In genomic region chr11:52523191-52523590, GRCm38 (mm10) we compare ENCODE assay signal across 23 mouse cellular contexts.
DNase-seq lines count a peak whose midpoint lies in the region; ATAC-seq lines count a peak whose summit lies in the region.
"Had no signal": no experiment of that assay in that cellular context is flagged by ENCODE, and none has a peak within 500 bp of the region (broad histone marks: within the 10 kb centered on the region; RNA-seq: fewer than 3 reads in every experiment).

No protein-coding gene starts in this region.

- H3K4me3 ChIP-seq in heart, embryonic 10.5 days: no peak overlapping the region
- H3K4me3 ChIP-seq in megakaryocyte, embryonic 14.5 days (replicated peaks): peak overlapping the region; percentile 70
- H3K4me3 ChIP-seq: embryonic facial prominence, embryonic 10.5 days; embryonic facial prominence, embryonic 13.5 days; erythroblast, embryonic 14.5 days; forebrain, embryonic 12.5 days; heart, adult 2 months; hindbrain, embryonic 10.5 days; hindbrain, embryonic 13.5 days; intestine, embryonic 15.5 days had no signal

- H3K36me3 ChIP-seq in heart, embryonic 10.5 days: no peaks in the 10 kb centered on the region
- no peaks in the 10 kb centered on the region for H3K36me3 ChIP-seq in megakaryocyte, embryonic 14.5 days (replicated peaks; ENCODE audit: low read length)
- H3K36me3 ChIP-seq: embryonic facial prominence, embryonic 10.5 days; embryonic facial prominence, embryonic 13.5 days; forebrain, embryonic 12.5 days; hindbrain, embryonic 10.5 days; hindbrain, embryonic 13.5 days; intestine, embryonic 15.5 days had no signal

- 0 out of 2 replicates have a peak overlapping the region, but pooled peaks have one; percentile 52 for H3K27ac ChIP-seq in heart, embryonic 10.5 days
- H3K27ac ChIP-seq: embryonic facial prominence, embryonic 10.5 days; embryonic facial prominence, embryonic 13.5 days; forebrain, embryonic 12.5 days; heart, adult 2 months; hindbrain, embryonic 10.5 days; hindbrain, embryonic 13.5 days; intestine, embryonic 15.5 days had no signal

- no peak for ATAC-seq in megakaryocyte, adult 5-6 weeks (ENCODE audit: poor library complexity, severe bottlenecking)
- peak; percentile 34; the same call in 1 of the 2 replicates for ATAC-seq in megakaryocyte progenitor cell, adult 5-6 weeks (replicated peaks; ENCODE audit: poor library complexity)
- ATAC-seq: hindbrain, embryonic 16.5 days; intestine, embryonic 15.5 days; Patski had no signal

- 47% methylated on average over 4 of the region's 4 CpGs for WGBS in heart, embryonic 10.5 days

- intact Hi-C loops in heart, postnatal 36 days (cut with DNase I): loop anchor here (5.0 to 10.0 kb wide), 3 partner anchors 244 to 732 kb away; no protein-coding TSS in a partner anchor

- DNase-seq in heart, embryonic 10.5 days (ENCODE audit: low spot score): no peak
- no peak for DNase-seq in heart, postnatal 36 days
- peak; percentile 73 for DNase-seq in MEL-GATA-1-ER (ENCODE audit: extremely low read depth, low read depth)
- no peak for DNase-seq in right cerebral cortex, postnatal 4 days
- DNase-seq: adrenal gland, postnatal 10 days; adrenal gland, postnatal 36 days; cerebellum, adult 18-20 months; cerebellum, adult 9-10 months; gastrocnemius, postnatal 10 days; gastrocnemius, postnatal 36 days; heart, adult 2 months had no signal

- H3K9me3 ChIP-seq in heart, embryonic 10.5 days: no peaks in the 10 kb centered on the region
- no peaks in the 10 kb centered on the region for H3K9me3 ChIP-seq in megakaryocyte, embryonic 14.5 days
- H3K9me3 ChIP-seq: embryonic facial prominence, embryonic 10.5 days; embryonic facial prominence, embryonic 13.5 days; forebrain, embryonic 12.5 days; hindbrain, embryonic 10.5 days; hindbrain, embryonic 13.5 days; intestine, embryonic 15.5 days had no signal

- peaks cover 10% of the 10 kb centered on the region; the same call in 1 of the 2 replicates for H3K4me1 ChIP-seq in heart, embryonic 10.5 days
- peaks cover 75% of the 10 kb centered on the region for H3K4me1 ChIP-seq in megakaryocyte, embryonic 14.5 days
- H3K4me1 ChIP-seq: embryonic facial prominence, embryonic 10.5 days; embryonic facial prominence, embryonic 13.5 days; forebrain, embryonic 12.5 days had no signal

- H3K27me3 ChIP-seq in heart, embryonic 10.5 days (ENCODE audit: insufficient read depth, poor library complexity, severe bottlenecking): no peaks in the 10 kb centered on the region
- H3K27me3 ChIP-seq in megakaryocyte, embryonic 14.5 days (replicated peaks): peaks cover 4% of the 10 kb centered on the region
- H3K27me3 ChIP-seq: embryonic facial prominence, embryonic 13.5 days; hindbrain, embryonic 13.5 days; intestine, embryonic 15.5 days had no signal
